Mouse (Mus musculus) lung, postnatal 0 days (tissue): ENCODE results near the gene Alyref2. TPM values are rescaled to one million over a fixed set of nuclear protein-coding genes. Genes with fewer than 3 reads are reported as not detected.

ENCODE experiments used
- ATAC-seq: fragments of 200-750 bp; cut with Nextera tagmentation; 2 replicates; pipeline ENCODE4 v1.8.0; 2017; ENCODE audit warnings: moderate library complexity
- DNase-seq: peaks from one replicate; pipeline ENCODE4 v3.0.0-alpha.2; 2016; ENCODE audit warnings: low spot score
- H3K27ac ChIP-seq: fragments of 300-500 bp; sonication (generic); 2 replicates; pipeline ENCODE4 v1.5.1; 2014; ENCODE audit warnings: antibody characterized with exemption, mild to moderate bottlenecking, low read length, mixed read lengths
- H3K27me3 ChIP-seq: fragments of 300-500 bp; sonication (generic); replicated peaks from 2 replicates; pipeline ENCODE4 v1.6.1; 2014; ENCODE audit warnings: low read length, mixed read lengths; ENCODE audit not compliant: insufficient read depth
- H3K36me3 ChIP-seq: fragments of 300-500 bp; sonication (generic); 2 replicates; pipeline ENCODE4 v1.6.1; 2014; ENCODE audit warnings: low read length, mixed read lengths; ENCODE audit not compliant: insufficient read depth
- H3K4me1 ChIP-seq: fragments of 300-500 bp; sonication (generic); 2 replicates; pipeline ENCODE4 v1.6.1; 2014; ENCODE audit warnings: antibody characterized with exemption, low read depth, low read length, mixed read lengths; ENCODE audit not compliant: insufficient read depth
- H3K4me2 ChIP-seq: fragments of 300-500 bp; sonication (generic); replicated peaks from 2 replicates; pipeline ENCODE4 v1.6.1; 2014; ENCODE audit warnings: low read depth, mild to moderate bottlenecking, low read length, moderate library complexity, mixed read lengths
- H3K4me3 ChIP-seq: fragments of 300-500 bp; sonication (generic); 2 replicates; pipeline ENCODE4 v1.5.1; 2014; ENCODE audit warnings: low read depth, low read length
- H3K9ac ChIP-seq: fragments of 300-500 bp; sonication (generic); replicated peaks from 2 replicates; pipeline ENCODE4 v1.6.1; 2014; ENCODE audit warnings: low read depth, mild to moderate bottlenecking
- H3K9me3 ChIP-seq: fragments of 300-500 bp; sonication (generic); 2 replicates; pipeline ENCODE4 v1.6.1; 2016; ENCODE audit warnings: low read length, mixed read lengths
- CTCF ChIP-seq: IDR thresholded peaks from 2 replicates; pipeline ENCODE4 v1.5.1; 2016; ENCODE audit warnings: antibody characterized with exemption, mild to moderate bottlenecking
- EP300 ChIP-seq: IDR thresholded peaks from 2 replicates; pipeline ENCODE4 v1.6.1; 2016; ENCODE audit warnings: antibody characterized with exemption, mild to moderate bottlenecking, control low read depth
- WGBS: fragments of 180-500 bp; shearing (Covaris S2); extraction: QIAGEN DNeasy Blood & Tissue Kit; methylation state at CpG from one replicate; pipeline ENCODE4 v1.1.7; 2014; 5-methylcytosine and 5-hydroxymethylcytosine counted together
- polyA plus RNA-seq: library from polyadenylated mRNA; unstranded; fragments of >200 nt; fragmentation: Nextera tagmentation; extraction: Ambion mirVana; gene quantifications from 2 replicates; pipeline ENCODE4 v1.2.1, GENCODE M21; 2015

The Alyref2 gene
- polyA plus RNA-seq, 1 experiment from 2014 or later = 14.8 TPM

DNA sequence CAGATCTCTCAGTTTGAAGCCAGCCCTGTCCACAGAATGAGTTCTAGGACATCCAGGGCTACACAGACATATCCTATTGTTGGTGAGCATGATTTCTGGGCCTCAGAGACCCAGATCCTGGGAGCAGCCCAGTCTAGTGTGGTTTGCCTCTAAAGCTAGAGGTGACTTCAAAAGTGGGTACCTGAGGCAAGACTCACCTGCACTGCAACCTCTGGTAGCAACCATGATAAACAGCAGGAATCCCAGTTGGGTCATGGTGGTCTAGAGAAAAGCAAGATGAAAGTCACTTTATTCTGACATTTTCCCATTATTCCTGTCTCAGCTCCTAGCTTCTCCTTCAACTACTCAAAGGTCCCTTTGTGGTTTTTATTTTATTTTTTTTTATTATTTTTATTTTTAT, 31.3 kb downstream of the Alyref2 start:
- no peak overlapping the region for H3K9ac ChIP-seq
- H3K27me3 ChIP-seq = no peaks in the 10 kb centered on the region
- no peak overlapping the region for H3K4me3 ChIP-seq
- no peak overlapping the region for H3K27ac ChIP-seq
- no peak for TF ChIP-seq CTCF
- no peaks in the 10 kb centered on the region for H3K9me3 ChIP-seq
- no peaks in the 10 kb centered on the region for H3K4me1 ChIP-seq
- DNase-seq (no peak), ATAC-seq (no peak)
- H3K36me3 ChIP-seq = no peaks in the 10 kb centered on the region
- H3K4me2 ChIP-seq = no peak overlapping the region

DNA sequence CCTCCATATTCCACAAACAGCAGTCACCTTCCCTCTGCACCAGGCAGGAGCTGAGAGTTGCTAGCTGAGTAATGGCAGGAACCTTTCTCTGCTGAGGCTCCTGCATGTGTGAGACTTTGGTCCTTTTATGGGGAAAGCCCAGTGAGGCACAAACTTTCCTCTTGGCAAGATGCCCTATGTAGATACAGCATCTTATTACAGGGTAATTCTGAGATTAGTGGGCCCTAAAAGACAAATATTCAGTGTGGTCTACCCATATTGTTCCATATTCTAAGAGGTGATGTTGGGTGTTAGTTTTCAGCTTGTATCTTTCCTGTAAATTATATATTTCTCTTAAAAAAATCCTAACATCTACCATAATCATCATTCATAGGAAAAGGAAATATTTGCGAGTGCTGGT, 31.9 kb downstream of the Alyref2 start, which contains the start of gene Itln1:
Itln1 (minus strand) TSS at position 101 of the 400 bp plus-strand sequence.
- H3K4me2 ChIP-seq = no peak within 1 kb of the TSS
- ATAC-seq = no peak
- DNase-seq = no peak
- H3K4me1 ChIP-seq = no peaks in the 10 kb centered on the region
- H3K4me3 ChIP-seq = no peak within 1 kb of the TSS
- 100% methylated on average over 1 of the region's 1 CpGs for WGBS
- H3K9me3 ChIP-seq = no peaks in the 10 kb centered on the region
- H3K36me3 ChIP-seq = no peaks in the 10 kb centered on the region
- no peak within 1 kb of the TSS for H3K27ac ChIP-seq
- no peak within 1 kb of the TSS for H3K9ac ChIP-seq
- no peaks in the 10 kb centered on the region for H3K27me3 ChIP-seq
- no peak for TF ChIP-seq CTCF
- no peak for TF ChIP-seq EP300

- H3K4me1 ChIP-seq = no peaks in the 10 kb centered on the region
- no peak overlapping the region for H3K4me3 ChIP-seq
- ATAC-seq = no peak
- no peaks in the 10 kb centered on the region for H3K9me3 ChIP-seq
- H3K9ac ChIP-seq = no peak overlapping the region
- DNase-seq = no peak
- H3K4me2 ChIP-seq = no peak overlapping the region
- 83% methylated on average over 1 of the region's 1 CpGs for WGBS
- no peak overlapping the region for H3K27ac ChIP-seq
- TF ChIP-seq CTCF = no peak
- no peak for TF ChIP-seq EP300
- no peaks in the 10 kb centered on the region for H3K36me3 ChIP-seq
- H3K27me3 ChIP-seq = no peaks in the 10 kb centered on the region
Measured at GRCm38 (mm10) chr1:171540694-171541093, 37.4 kb downstream of the Alyref2 start.

GRCm38 (mm10) chr1:171551326-171551725, 48.0 kb downstream of the Alyref2 start:
- WGBS = 56% methylated on average over 7 of the region's 7 CpGs
- H3K27me3 ChIP-seq = no peaks in the 10 kb centered on the region
- DNase-seq (peak; percentile 18), ATAC-seq (no peak)
- H3K36me3 ChIP-seq = no peaks in the 10 kb centered on the region
- H3K9me3 ChIP-seq = no peaks in the 10 kb centered on the region
- H3K9ac ChIP-seq = no peak overlapping the region
- no peaks in the 10 kb centered on the region for H3K4me1 ChIP-seq
- no peak for TF ChIP-seq CTCF
- no peak for TF ChIP-seq EP300
- H3K4me2 ChIP-seq = no peak overlapping the region
- H3K27ac ChIP-seq = no peak overlapping the region
- no peak overlapping the region for H3K4me3 ChIP-seq

DNA sequence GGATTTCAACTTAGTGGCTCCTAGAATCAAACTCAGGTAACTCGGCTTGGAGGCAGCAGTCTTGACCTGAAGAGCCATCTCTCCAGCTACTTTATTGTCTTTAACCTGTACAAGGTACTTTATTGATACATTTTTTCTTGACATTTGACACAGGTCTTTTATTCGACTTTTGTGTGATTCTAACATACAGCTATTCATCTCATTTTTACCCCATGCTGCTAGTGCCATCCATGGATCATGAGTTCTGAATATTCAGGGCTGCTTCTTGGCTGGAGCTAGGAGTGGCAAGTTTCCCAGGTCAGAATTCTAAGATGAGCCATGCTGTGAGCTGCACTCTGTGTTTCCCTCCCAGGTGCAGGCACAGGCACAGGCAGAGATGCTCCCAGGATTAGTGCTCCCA, 49.0 kb downstream of the Alyref2 start:
- H3K4me3 ChIP-seq = no peak overlapping the region
- H3K27me3 ChIP-seq = no peaks in the 10 kb centered on the region
- H3K9ac ChIP-seq = no peak overlapping the region
- no peak overlapping the region for H3K27ac ChIP-seq
- no peaks in the 10 kb centered on the region for H3K4me1 ChIP-seq
- TF ChIP-seq CTCF (no peak), EP300 (no peak)
- DNase-seq (no peak), ATAC-seq (no peak)
- WGBS = 64% methylated on average over 2 of the region's 2 CpGs
- H3K36me3 ChIP-seq = no peaks in the 10 kb centered on the region
- H3K9me3 ChIP-seq = no peaks in the 10 kb centered on the region
- no peak overlapping the region for H3K4me2 ChIP-seq

GRCm38 (mm10) chr1:171553359-171554341, 50.4 kb downstream of the Alyref2 start:
- H3K9me3 ChIP-seq = no peaks in the 10 kb centered on the region
- no peak overlapping the region for H3K4me2 ChIP-seq
- no peaks in the 10 kb centered on the region for H3K36me3 ChIP-seq
- peak; percentile 77 for ATAC-seq
- H3K9ac ChIP-seq = no peak overlapping the region
- no peaks in the 10 kb centered on the region for H3K27me3 ChIP-seq
- 66% methylated on average over 11 of the region's 11 CpGs for WGBS
- H3K4me1 ChIP-seq = no peaks in the 10 kb centered on the region
- no peak overlapping the region for H3K4me3 ChIP-seq
- no peak for TF ChIP-seq EP300
- no peak for TF ChIP-seq CTCF
- no peak overlapping the region for H3K27ac ChIP-seq
- DNase-seq = peak; percentile 37

Other genes with a start within 250 kb of the Alyref2 start
- 68.4 and 77.0 TPM in 2 replicates for gene B4galt3, start 233.2 kb upstream of the Alyref2 start, polyA plus RNA-seq
- 28.4 and 30.6 TPM in 2 replicates for gene Ppox, start 222.3 kb upstream of the Alyref2 start, polyA plus RNA-seq
- gene Usp21, start 215.5 kb upstream of the Alyref2 start, polyA plus RNA-seq = 38.3 and 40.9 TPM in 2 replicates
- 95.4 and 100 TPM in 2 replicates for gene Ufc1, start 208.5 kb upstream of the Alyref2 start, polyA plus RNA-seq
- gene Dedd, start 174.3 kb upstream of the Alyref2 start, polyA plus RNA-seq = 43.0 and 44.4 TPM in 2 replicates
- 39.9 and 45.5 TPM in 2 replicates for gene Nit1, start 157.8 kb upstream of the Alyref2 start, polyA plus RNA-seq
- gene Pfdn2, start 157.8 kb upstream of the Alyref2 start, polyA plus RNA-seq = 64.1 and 72.7 TPM in 2 replicates
- 4.0 and 4.5 TPM in 2 replicates for gene Klhdc9, start 142.7 kb upstream of the Alyref2 start, polyA plus RNA-seq
- 10.1 and 10.2 TPM in 2 replicates for gene Nectin4, start 133.4 kb upstream of the Alyref2 start, polyA plus RNA-seq
- 3.5 and 4.1 TPM in 2 replicates for gene Arhgap30, start 114.5 kb upstream of the Alyref2 start, polyA plus RNA-seq
- gene Usf1, start 92.2 kb upstream of the Alyref2 start, polyA plus RNA-seq = 66.4 and 67.7 TPM in 2 replicates
- gene Tstd1, start 84.6 kb upstream of the Alyref2 start, polyA plus RNA-seq = 7.1 and 7.8 TPM in 2 replicates
- 177 and 239 TPM in 2 replicates for gene F11r, start 65.9 kb upstream of the Alyref2 start, polyA plus RNA-seq
- gene Itln1, start 31.8 kb downstream of the Alyref2 start, polyA plus RNA-seq = not detected in 2 replicates
- gene Cd244a, start 55.7 kb downstream of the Alyref2 start, polyA plus RNA-seq = 1.7 and 1.8 TPM in 2 replicates
- gene Ly9, start 103.9 kb downstream of the Alyref2 start, polyA plus RNA-seq = 0.55 and 0.84 TPM in 2 replicates
- 0.55 and 0.56 TPM in 2 replicates for gene Slamf7, start 149.6 kb downstream of the Alyref2 start, polyA plus RNA-seq
- 11.0 and 11.7 TPM in 2 replicates for gene Cd48, start 178.5 kb downstream of the Alyref2 start, polyA plus RNA-seq